Mouse (Mus musculus): ENCODE data around the gene Pxdn. TPM values are rescaled to one million over a fixed set of nuclear protein-coding genes. Genes with fewer than 3 reads are reported as not detected.

The Pxdn gene
- polyA plus RNA-seq, 1 experiment = 22.8 TPM

- TF ChIP-seq MAX (IDR thresholded peaks at IDR 0.05) = no peak
- no peaks in the 10 kb centered on the region for H3K36me3 ChIP-seq (ENCODE audit: control insufficient read depth, insufficient read depth)
- H3K27me3 ChIP-seq (ENCODE audit: control insufficient read depth, insufficient read depth, insufficient read length) = no peaks in the 10 kb centered on the region
- peaks cover 99% of the 10 kb centered on the region for H3K79me2 ChIP-seq (ENCODE audit: control insufficient read depth, insufficient read depth)
- H3ac ChIP-seq (ENCODE audit: control insufficient read depth, insufficient read length, low read depth) = no peak overlapping the region
- peaks cover 77% of the 10 kb centered on the region for H3K79me3 ChIP-seq (ENCODE audit: low read depth)
- H3K4me3 ChIP-seq (ENCODE audit: insufficient read depth, poor library complexity, severe bottlenecking) = no peak overlapping the region
Observed at GRCm38 (mm10) chr12:29942435-29942834, 5.0 kb downstream of the Pxdn start.

- Histone ChIP-seq H3ac (ENCODE audit: control insufficient read depth, insufficient read length, low read depth) (no peak overlapping the region), H3K4me3 (ENCODE audit: insufficient read depth, poor library complexity, severe bottlenecking) (no peak overlapping the region), H3K27me3 (ENCODE audit: control insufficient read depth, insufficient read depth, insufficient read length) (no peaks in the 10 kb centered on the region), H3K79me2 (ENCODE audit: control insufficient read depth, insufficient read depth) (peaks cover 99% of the 10 kb centered on the region), H3K36me3 (ENCODE audit: control insufficient read depth, insufficient read depth) (peaks cover 5% of the 10 kb centered on the region), H3K79me3 (ENCODE audit: low read depth) (peaks cover 79% of the 10 kb centered on the region)
- TF ChIP-seq MAX (IDR thresholded peaks at IDR 0.05) = no peak
- no peak for TF ChIP-seq FOSL1 (IDR thresholded peaks at IDR 0.05; ENCODE audit: insufficient read depth, low read length, poor library complexity, severe bottlenecking)
- TF ChIP-seq MYOG (IDR thresholded peaks at IDR 0.05; ENCODE audit: control insufficient read depth, extremely low read depth, insufficient read length) = no peak
- TF ChIP-seq CEBPB (IDR thresholded peaks at IDR 0.05; ENCODE audit: low read depth) = no peak
Observed at GRCm38 (mm10) chr12:29944650-29945049, 7.2 kb downstream of the Pxdn start.

- peaks cover 6% of the 10 kb centered on the region for H3K36me3 ChIP-seq (ENCODE audit: control insufficient read depth, insufficient read depth)
- peaks cover 99% of the 10 kb centered on the region for H3K79me2 ChIP-seq (ENCODE audit: control insufficient read depth, insufficient read depth)
- H3ac ChIP-seq (ENCODE audit: control insufficient read depth, insufficient read length, low read depth) = no peak overlapping the region
- no peaks in the 10 kb centered on the region for H3K27me3 ChIP-seq (ENCODE audit: control insufficient read depth, insufficient read depth, insufficient read length)
- no peak overlapping the region for H3K4me3 ChIP-seq (ENCODE audit: insufficient read depth, poor library complexity, severe bottlenecking)
- H3K79me3 ChIP-seq (ENCODE audit: low read depth) = peaks cover 76% of the 10 kb centered on the region
- TF ChIP-seq MYOG (IDR thresholded peaks at IDR 0.05; ENCODE audit: control insufficient read depth, extremely low read depth, insufficient read length) = no peak
- peak; percentile 21 for TF ChIP-seq MYOD1 (IDR thresholded peaks at IDR 0.05; ENCODE audit: control insufficient read depth, insufficient read length, low read depth)
Observed at GRCm38 (mm10) chr12:29945182-29945743, 7.9 kb downstream of the Pxdn start.

- Histone ChIP-seq H3ac (ENCODE audit: control insufficient read depth, insufficient read length, low read depth) (no peak overlapping the region), H3K4me3 (ENCODE audit: insufficient read depth, poor library complexity, severe bottlenecking) (no peak overlapping the region), H3K79me3 (ENCODE audit: low read depth) (peaks cover 56% of the 10 kb centered on the region), H3K27me3 (ENCODE audit: control insufficient read depth, insufficient read depth, insufficient read length) (no peaks in the 10 kb centered on the region), H3K36me3 (ENCODE audit: control insufficient read depth, insufficient read depth) (peaks cover 6% of the 10 kb centered on the region), H3K79me2 (ENCODE audit: control insufficient read depth, insufficient read depth) (peaks cover 86% of the 10 kb centered on the region)
- TF ChIP-seq CEBPB (IDR thresholded peaks at IDR 0.05; ENCODE audit: low read depth) (no peak), MAX (IDR thresholded peaks at IDR 0.05) (no peak), MYOG (IDR thresholded peaks at IDR 0.05; ENCODE audit: control insufficient read depth, extremely low read depth, insufficient read length) (no peak), USF1 (IDR thresholded peaks at IDR 0.05; ENCODE audit: low read depth) (no peak), FOSL1 (IDR thresholded peaks at IDR 0.05; ENCODE audit: insufficient read depth, low read length, poor library complexity, severe bottlenecking) (no peak), MYOD1 (IDR thresholded peaks at IDR 0.05; ENCODE audit: control insufficient read depth, insufficient read length, low read depth) (no peak), CTCF (IDR thresholded peaks at IDR 0.05; ENCODE audit: control insufficient read depth, insufficient read depth, insufficient read length) (no peak)
Observed at GRCm38 (mm10) chr12:29951043-29951442, 13.6 kb downstream of the Pxdn start.

- H3K27me3 ChIP-seq (ENCODE audit: control insufficient read depth, insufficient read depth, insufficient read length) = no peaks in the 10 kb centered on the region
- peaks cover 54% of the 10 kb centered on the region for H3K79me3 ChIP-seq (ENCODE audit: low read depth)
- H3K36me3 ChIP-seq (ENCODE audit: control insufficient read depth, insufficient read depth) = peaks cover 6% of the 10 kb centered on the region
- H3ac ChIP-seq (ENCODE audit: control insufficient read depth, insufficient read length, low read depth) = no peak overlapping the region
- no peak for TF ChIP-seq USF1 (IDR thresholded peaks at IDR 0.05; ENCODE audit: low read depth)
- no peak for TF ChIP-seq MYOD1 (IDR thresholded peaks at IDR 0.05; ENCODE audit: control insufficient read depth, insufficient read length, low read depth)
- TF ChIP-seq FOSL1 (IDR thresholded peaks at IDR 0.05; ENCODE audit: insufficient read depth, low read length, poor library complexity, severe bottlenecking) = no peak
- TF ChIP-seq MYOG (IDR thresholded peaks at IDR 0.05; ENCODE audit: control insufficient read depth, extremely low read depth, insufficient read length) = no peak
- no peak for TF ChIP-seq MAX (IDR thresholded peaks at IDR 0.05)
- no peak for TF ChIP-seq CTCF (IDR thresholded peaks at IDR 0.05; ENCODE audit: control insufficient read depth, insufficient read depth, insufficient read length)
- TF ChIP-seq CEBPB (IDR thresholded peaks at IDR 0.05; ENCODE audit: low read depth) = no peak
- peaks cover 84% of the 10 kb centered on the region for H3K79me2 ChIP-seq (ENCODE audit: control insufficient read depth, insufficient read depth)
- no peak overlapping the region for H3K4me3 ChIP-seq (ENCODE audit: insufficient read depth, poor library complexity, severe bottlenecking)
Observed at GRCm38 (mm10) chr12:29951485-29951884, 14.1 kb downstream of the Pxdn start.

GRCm38 (mm10) chr12:29952102-29952501 is 14.7 kb downstream of the Pxdn start:
- Histone ChIP-seq H3K36me3 (ENCODE audit: control insufficient read depth, insufficient read depth) (peaks cover 6% of the 10 kb centered on the region), H3K79me3 (ENCODE audit: low read depth) (peaks cover 59% of the 10 kb centered on the region), H3K79me2 (ENCODE audit: control insufficient read depth, insufficient read depth) (peaks cover 85% of the 10 kb centered on the region), H3K4me3 (ENCODE audit: insufficient read depth, poor library complexity, severe bottlenecking) (no peak overlapping the region), H3ac (ENCODE audit: control insufficient read depth, insufficient read length, low read depth) (no peak overlapping the region), H3K27me3 (ENCODE audit: control insufficient read depth, insufficient read depth, insufficient read length) (no peaks in the 10 kb centered on the region)
- TF ChIP-seq MYOD1 (IDR thresholded peaks at IDR 0.05; ENCODE audit: control insufficient read depth, insufficient read length, low read depth) = no peak
- TF ChIP-seq MAX (IDR thresholded peaks at IDR 0.05) = no peak
